Mouse (Mus musculus) midbrain, embryonic 10.5 days (tissue): Measurements from ENCODE around the gene Fzd1. TPM values are rescaled to one million over a fixed set of nuclear protein-coding genes. Genes with fewer than 3 reads are reported as not detected.

Source experiments
- DNase-seq: peaks from one replicate; pipeline ENCODE4 v3.0.0-alpha.2; 2017; ENCODE audit warnings: low spot score
- H3K27ac ChIP-seq: fragments of 300-500 bp; sonication (generic); replicated peaks from 2 replicates; pipeline ENCODE4 v1.5.1; 2016; ENCODE audit warnings: mild to moderate bottlenecking
- H3K27me3 ChIP-seq: fragments of 300-500 bp; sonication (generic); 2 replicates; pipeline ENCODE4 v1.6.1; 2016; ENCODE audit warnings: low read depth, mild to moderate bottlenecking; ENCODE audit not compliant: poor library complexity, severe bottlenecking
- H3K36me3 ChIP-seq: fragments of 300-500 bp; sonication (generic); 2 replicates; pipeline ENCODE4 v1.6.1; 2016; ENCODE audit warnings: mild to moderate bottlenecking, moderate library complexity
- H3K4me1 ChIP-seq: fragments of 300-500 bp; sonication (generic); 2 replicates; pipeline ENCODE4 v1.6.1; 2016
- H3K4me3 ChIP-seq: fragments of 300-500 bp; sonication (generic); 2 replicates; pipeline ENCODE4 v1.5.1; 2016; ENCODE audit warnings: mild to moderate bottlenecking, moderate library complexity
- H3K9me3 ChIP-seq: fragments of 300-500 bp; sonication (generic); replicated peaks from 2 replicates; pipeline ENCODE4 v1.6.1; 2016; ENCODE audit warnings: mild to moderate bottlenecking
- WGBS: fragments of 180-500 bp; shearing (Covaris S2); methylation state at CpG from one replicate; pipeline ENCODE4 v1.1.7; 2016; 5-methylcytosine and 5-hydroxymethylcytosine counted together
- microRNA-seq: library from miRNA; unstranded; fragments of <30 nt; microRNA quantifications from one replicate; pipeline ENCODE4, GENCODE M21; 2017
- polyA plus RNA-seq: library from polyadenylated mRNA; unstranded; fragments of >200 nt; fragmentation: Nextera tagmentation; extraction: Ambion mirVana; gene quantifications from 2 replicates; pipeline ENCODE4 v1.2.1, GENCODE M21; 2016

The Fzd1 gene
- polyA plus RNA-seq, 1 experiment from 2014 or later, result 11.2 TPM

GRCm38 (mm10) chr5:4733239-4733638 is 24.6 kb downstream of the Fzd1 start:
- no peak for DNase-seq
- no peaks in the 10 kb centered on the region for H3K9me3 ChIP-seq
- H3K4me1 ChIP-seq, result peaks cover 22% of the 10 kb centered on the region
- peaks cover 8% of the 10 kb centered on the region; the same call in 1 of the 2 replicates for H3K27me3 ChIP-seq
- H3K4me3 ChIP-seq, result no peak overlapping the region
- no peaks in the 10 kb centered on the region for H3K36me3 ChIP-seq
- no peak overlapping the region for H3K27ac ChIP-seq
- 87% methylated on average over 4 of the region's 4 CpGs for WGBS

DNA sequence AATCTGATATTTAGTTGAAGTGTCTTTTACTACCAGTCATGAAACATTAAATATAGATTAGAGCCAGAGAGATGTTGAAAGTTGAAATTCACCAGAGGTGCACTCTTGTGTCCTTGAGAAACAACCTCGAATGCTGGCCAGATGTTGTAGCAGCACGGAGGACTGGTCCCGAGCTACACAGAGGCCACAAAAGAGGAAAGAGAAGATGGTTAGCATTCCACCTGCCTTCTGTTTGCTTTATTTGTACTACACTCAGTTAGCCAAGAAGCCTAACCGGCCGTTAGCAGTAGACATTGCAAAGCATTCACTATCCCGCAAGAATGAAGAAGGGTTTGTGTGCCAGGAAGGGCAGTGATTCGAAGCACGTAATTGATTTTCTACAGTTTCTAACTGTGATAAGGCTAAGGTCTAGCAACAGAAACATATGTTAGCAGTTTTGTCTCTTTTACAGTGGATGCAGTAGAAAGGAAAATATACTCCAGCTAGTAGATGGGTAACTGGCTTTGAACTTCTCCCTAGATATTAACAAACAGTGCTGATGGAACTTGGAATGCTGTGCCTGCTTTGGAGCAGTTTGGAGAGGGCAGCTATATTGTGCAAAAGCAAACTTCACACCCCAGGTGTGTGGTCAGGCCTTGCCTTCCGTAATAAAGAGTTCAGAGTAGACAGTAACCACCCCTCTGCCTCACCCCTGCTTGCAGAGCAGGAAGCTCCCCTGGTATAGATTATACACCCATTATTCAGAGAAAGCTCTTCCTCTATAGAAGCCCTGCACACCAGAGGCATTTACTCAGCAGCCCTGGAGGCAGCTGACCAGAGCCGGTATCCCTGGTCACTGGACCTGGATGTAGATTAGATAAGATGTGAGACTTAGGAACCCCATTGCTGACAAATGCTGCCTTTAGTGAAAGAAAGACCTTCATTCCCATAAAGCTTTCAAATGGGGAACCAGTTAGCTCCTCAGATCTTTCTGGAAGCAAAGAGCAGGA is 25.3 kb downstream of the Fzd1 start:
- DNase-seq, result no peak
- Histone ChIP-seq H3K4me1 (peaks cover 22% of the 10 kb centered on the region), H3K9me3 (no peaks in the 10 kb centered on the region), H3K27ac (no peak overlapping the region), H3K4me3 (no peak overlapping the region), H3K27me3 (peaks cover 8% of the 10 kb centered on the region; the same call in 1 of the 2 replicates), H3K36me3 (no peaks in the 10 kb centered on the region)
- WGBS, result 78% methylated on average over 10 of the region's 10 CpGs

- Histone ChIP-seq H3K27ac (no peak overlapping the region), H3K9me3 (no peaks in the 10 kb centered on the region), H3K27me3 (peaks cover 8% of the 10 kb centered on the region; the same call in 1 of the 2 replicates), H3K4me1 (peaks cover 16% of the 10 kb centered on the region), H3K36me3 (no peaks in the 10 kb centered on the region), H3K4me3 (no peak overlapping the region)
- 75% methylated on average over 5 of the region's 5 CpGs for WGBS
- DNase-seq, result no peak
Measured at GRCm38 (mm10) chr5:4731743-4732215, 26.1 kb downstream of the Fzd1 start.

DNA sequence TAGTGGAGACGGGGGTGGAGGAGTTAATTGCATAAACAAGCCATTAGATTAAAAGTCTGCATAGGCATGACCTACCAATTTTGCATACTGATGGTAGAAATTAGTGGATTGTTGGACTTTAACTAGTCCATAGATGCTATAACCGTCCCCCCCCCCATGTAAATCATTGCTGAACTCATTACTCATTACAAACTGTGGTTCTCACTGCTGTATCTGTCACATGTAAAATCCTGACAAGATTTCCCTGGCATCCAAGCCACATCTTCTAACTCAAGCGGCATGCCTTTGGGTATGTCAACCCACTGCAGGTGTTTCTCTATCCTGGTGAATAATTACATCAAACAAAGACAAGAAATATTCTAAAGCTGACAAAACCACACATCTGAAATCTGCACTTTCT is 26.8 kb downstream of the Fzd1 start:
- peaks cover 16% of the 10 kb centered on the region for H3K4me1 ChIP-seq

More for the DNA sequence above, 26.8 kb downstream of the Fzd1 start:
- H3K4me3 ChIP-seq, result no peak overlapping the region
- WGBS, result 87% methylated on average over 3 of the region's 3 CpGs
- H3K27ac ChIP-seq, result no peak overlapping the region
- H3K27me3 ChIP-seq, result peaks cover 8% of the 10 kb centered on the region; the same call in 1 of the 2 replicates
- H3K36me3 ChIP-seq, result no peaks in the 10 kb centered on the region
- no peaks in the 10 kb centered on the region for H3K9me3 ChIP-seq
- no peak for DNase-seq

Small RNA genes lying within 50 kb of the gene (microRNA-seq; reads per million reads assigned to microRNA genes)
- gene Gm44483, result not detected
